Mouse (Mus musculus) ES-E14 (cell line): ENCODE measurements around the gene Hist2h3c2.

Experiments used
- CHD2 ChIP-seq: IDR thresholded peaks from 2 replicates; pipeline ENCODE4 v1.6.1; 2014; ENCODE audit warnings: mild to moderate bottlenecking, low read depth, low read length, inconsistent platforms
- HCFC1 ChIP-seq: IDR thresholded peaks from 2 replicates; pipeline ENCODE4 v1.6.1; 2012; ENCODE audit warnings: low read length, inconsistent platforms, borderline replicate concordance; ENCODE audit not compliant: insufficient read depth
- MAFK ChIP-seq: IDR thresholded peaks from 2 replicates; pipeline ENCODE4 v1.6.1; 2014; ENCODE audit warnings: mild to moderate bottlenecking, low read depth, low read length, inconsistent platforms; ENCODE audit not compliant: insufficient read depth
- ZC3H11A ChIP-seq: IDR thresholded peaks from 2 replicates; pipeline ENCODE4 v1.6.1; 2012; ENCODE audit warnings: low read depth, mild to moderate bottlenecking, inconsistent platforms, low read length, borderline replicate concordance
- ZNF384 ChIP-seq: IDR thresholded peaks from 2 replicates; pipeline ENCODE4 v1.6.1; 2012; ENCODE audit warnings: low read depth, low read length, inconsistent platforms

DNA sequence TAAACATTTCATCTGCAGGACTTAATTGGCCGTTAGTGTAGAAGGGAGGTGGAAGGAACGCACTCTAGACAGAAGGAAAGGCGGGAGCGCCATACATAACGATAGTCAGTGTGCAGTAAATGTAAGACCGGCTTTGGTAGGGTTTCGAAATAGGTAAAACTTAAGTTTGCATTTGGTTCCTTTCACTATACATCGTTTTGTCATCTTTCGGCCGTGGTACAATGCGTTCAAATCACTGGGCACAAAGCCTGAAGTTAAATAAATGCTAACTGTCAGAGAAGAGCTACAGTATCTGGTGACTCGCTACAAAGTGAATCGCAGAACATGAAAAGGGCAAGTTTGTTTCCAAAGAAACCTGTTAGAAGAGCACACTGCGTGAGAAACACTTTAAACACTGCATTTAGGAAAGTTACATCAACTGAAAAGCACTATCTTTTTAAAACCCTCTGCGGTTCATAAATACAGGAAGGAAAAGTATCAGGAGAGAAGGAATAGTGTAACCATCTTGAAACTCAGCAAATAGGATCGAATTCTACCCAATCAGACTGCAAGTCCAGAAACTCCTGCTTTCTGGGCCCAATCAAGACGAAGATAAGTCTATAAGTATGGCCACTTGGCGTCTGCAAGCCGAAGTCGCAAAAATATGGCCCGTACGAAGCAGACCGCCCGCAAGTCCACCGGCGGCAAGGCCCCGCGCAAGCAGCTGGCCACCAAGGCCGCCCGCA, 29.3 kb upstream of the Hist2h3c2 start, which contains the start of gene Hist2h3b:
- TF ChIP-seq HCFC1, result no peak
- no peak for TF ChIP-seq ZNF384
- TF ChIP-seq ZC3H11A, result no peak
- TF ChIP-seq CHD2, result no peak
- TF ChIP-seq MAFK, result no peak
